Mouse (Mus musculus) intestine, embryonic 16.5 days (tissue): ENCODE results near the gene Prr5. TPM values are rescaled to one million over a fixed set of nuclear protein-coding genes. Genes with fewer than 3 reads are reported as not detected.

Source experiments
- ATAC-seq: fragments of 200-750 bp; cut with Nextera tagmentation; 2 replicates; pipeline ENCODE4 v1.8.0; 2017; ENCODE audit warnings: moderate TSS enrichment, moderate library complexity
- H3K27ac ChIP-seq: fragments of 300-500 bp; sonication (generic); 2 replicates; pipeline ENCODE4 v1.5.1; 2014; ENCODE audit warnings: mild to moderate bottlenecking, low read length
- H3K27me3 ChIP-seq: fragments of 300-500 bp; sonication (generic); replicated peaks from 2 replicates; pipeline ENCODE4 v1.6.1; 2014; ENCODE audit warnings: low read length, control low read depth, mixed read lengths; ENCODE audit not compliant: control insufficient read depth, insufficient read depth
- H3K36me3 ChIP-seq: fragments of 300-500 bp; sonication (generic); 2 replicates; pipeline ENCODE4 v1.6.1; 2014; ENCODE audit warnings: low read length, control low read depth; ENCODE audit not compliant: control insufficient read depth, insufficient read depth
- H3K4me1 ChIP-seq: fragments of 300-500 bp; sonication (generic); 2 replicates; pipeline ENCODE4 v1.6.1; 2014; ENCODE audit warnings: low read length, control low read depth, mixed read lengths; ENCODE audit not compliant: control insufficient read depth, insufficient read depth
- H3K4me2 ChIP-seq: fragments of 300-500 bp; sonication (generic); 2 replicates; pipeline ENCODE4 v1.6.1; 2014; ENCODE audit warnings: low read depth, low read length, control low read depth
- H3K4me3 ChIP-seq: fragments of 300-500 bp; sonication (generic); 2 replicates; pipeline ENCODE4 v1.5.1; 2014; ENCODE audit warnings: mild to moderate bottlenecking, low read length
- H3K9ac ChIP-seq: fragments of 300-500 bp; sonication (generic); 2 replicates; pipeline ENCODE4 v1.6.1; 2014; ENCODE audit warnings: low read depth, low read length
- H3K9me3 ChIP-seq: fragments of 300-500 bp; sonication (generic); 2 replicates; pipeline ENCODE4 v1.6.1; 2016; ENCODE audit warnings: low read length, control low read depth; ENCODE audit not compliant: control insufficient read depth
- WGBS: fragments of 180-500 bp; shearing (Covaris S2); extraction: QIAGEN DNeasy Blood & Tissue Kit; methylation state at CpG from one replicate; pipeline ENCODE4 v1.1.7; 2014; 5-methylcytosine and 5-hydroxymethylcytosine counted together
- polyA plus RNA-seq: library from polyadenylated mRNA; unstranded; fragments of >200 nt; fragmentation: Nextera tagmentation; extraction: Ambion mirVana; gene quantifications from 2 replicates; pipeline ENCODE4 v1.2.1, GENCODE M21; 2015

Prr5 gene
- polyA plus RNA-seq, 1 experiment from 2014 or later = 69.1 TPM

GRCm38 (mm10) chr15:84730893-84731292 is 61.5 kb downstream of the Prr5 start:
- Histone ChIP-seq H3K9me3 (no peaks in the 10 kb centered on the region), H3K4me2 (no peak overlapping the region), H3K4me3 (no peak overlapping the region), H3K27me3 (no peaks in the 10 kb centered on the region), H3K27ac (no peak overlapping the region), H3K4me1 (peaks cover 16% of the 10 kb centered on the region), H3K36me3 (no peaks in the 10 kb centered on the region; the same call in 1 of the 2 replicates), H3K9ac (no peak overlapping the region)
- peak; percentile 88 for ATAC-seq
- 50% methylated on average over 1 of the region's 1 CpGs for WGBS

- WGBS = 67% methylated on average over 18 of the region's 18 CpGs
- ATAC-seq = no peak
These were observed 62.4 kb downstream of the Prr5 start for GRCm38 (mm10) chr15:84731676-84732424.

GRCm38 (mm10) chr15:84732425-84732749 is 63.0 kb downstream of the Prr5 start:
- no peak overlapping the region for H3K27ac ChIP-seq
- H3K36me3 ChIP-seq = no peaks in the 10 kb centered on the region; the same call in 1 of the 2 replicates
- 70% methylated on average over 4 of the region's 4 CpGs for WGBS
- H3K9me3 ChIP-seq = no peaks in the 10 kb centered on the region
- peaks cover 15% of the 10 kb centered on the region for H3K4me1 ChIP-seq
- H3K27me3 ChIP-seq = no peaks in the 10 kb centered on the region
- H3K9ac ChIP-seq = no peak overlapping the region
- no peak for ATAC-seq
- H3K4me3 ChIP-seq = no peak overlapping the region
- H3K4me2 ChIP-seq = no peak overlapping the region

More at GRCm38 (mm10) chr15:84731676-84732424, 62.4 kb downstream of the Prr5 start:
- Histone ChIP-seq H3K4me1 (peaks cover 16% of the 10 kb centered on the region), H3K36me3 (no peaks in the 10 kb centered on the region; the same call in 1 of the 2 replicates), H3K27me3 (no peaks in the 10 kb centered on the region), H3K9ac (no peak overlapping the region), H3K4me3 (no peak overlapping the region), H3K27ac (no peak overlapping the region), H3K4me2 (no peak overlapping the region), H3K9me3 (no peaks in the 10 kb centered on the region)

- WGBS = 67% methylated on average over 11 of the region's 11 CpGs
- no peak overlapping the region for H3K9ac ChIP-seq
- H3K36me3 ChIP-seq = no peaks in the 10 kb centered on the region; the same call in 1 of the 2 replicates
- no peak overlapping the region for H3K4me2 ChIP-seq
- H3K9me3 ChIP-seq = no peaks in the 10 kb centered on the region
- H3K27ac ChIP-seq = no peak overlapping the region
- H3K4me3 ChIP-seq = no peak overlapping the region
- ATAC-seq = no peak
- no peaks in the 10 kb centered on the region for H3K27me3 ChIP-seq
- 0 out of 2 replicates have a peak, but pooled peaks cover 3% of the 10 kb centered on the region for H3K4me1 ChIP-seq
These were observed 67.0 kb downstream of the Prr5 start for GRCm38 (mm10) chr15:84736346-84736993.

DNA sequence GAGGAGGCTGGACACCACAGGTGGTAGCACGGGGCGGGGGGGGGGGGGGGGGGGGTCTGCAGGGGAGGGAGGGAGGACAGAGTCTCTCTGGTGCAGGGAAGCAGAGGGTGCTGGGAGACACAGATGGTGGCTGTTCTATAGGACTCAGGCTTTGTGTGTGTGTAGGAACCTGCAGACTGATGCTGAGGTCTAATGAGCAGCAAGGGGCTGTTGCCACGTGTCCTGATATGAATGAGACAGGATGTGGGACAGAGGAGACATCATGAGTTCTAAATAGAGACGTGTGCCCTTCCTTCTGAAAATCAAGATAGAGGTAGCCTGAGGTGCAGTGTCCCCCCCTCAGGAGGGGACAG is 67.5 kb downstream of the Prr5 start:
- WGBS = 62% methylated on average over 2 of the region's 4 CpGs
- Histone ChIP-seq H3K4me1 (no peaks in the 10 kb centered on the region), H3K27me3 (no peaks in the 10 kb centered on the region), H3K4me3 (no peak overlapping the region), H3K9me3 (no peaks in the 10 kb centered on the region), H3K9ac (no peak overlapping the region), H3K4me2 (no peak overlapping the region), H3K27ac (no peak overlapping the region), H3K36me3 (no peaks in the 10 kb centered on the region; the same call in 1 of the 2 replicates)
- no peak for ATAC-seq

DNA sequence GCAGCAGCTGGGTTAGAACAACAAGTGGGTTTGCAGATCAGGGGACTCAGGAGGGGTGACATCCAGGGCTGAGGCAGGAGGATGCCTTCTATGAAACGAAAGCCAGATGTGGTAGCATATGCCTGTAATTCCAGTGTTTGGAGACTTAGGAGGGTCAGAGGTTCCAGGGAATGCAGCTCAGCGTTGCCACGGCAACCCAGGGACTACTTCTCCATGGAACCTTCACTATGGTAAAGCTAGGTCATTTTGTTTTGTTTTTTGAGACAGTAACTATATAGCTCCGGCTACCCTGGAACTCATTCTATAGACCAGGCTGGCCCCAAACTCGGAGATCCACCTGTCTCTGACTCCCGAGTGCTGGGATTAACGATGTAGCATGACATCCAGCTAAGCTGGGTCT is 68.8 kb downstream of the Prr5 start:
- no peak overlapping the region for H3K4me3 ChIP-seq
- ATAC-seq = no peak
- H3K27me3 ChIP-seq = no peaks in the 10 kb centered on the region
- H3K4me2 ChIP-seq = no peak overlapping the region
- H3K27ac ChIP-seq = no peak overlapping the region
- H3K9ac ChIP-seq = no peak overlapping the region
- no peaks in the 10 kb centered on the region for H3K9me3 ChIP-seq
- H3K4me1 ChIP-seq = no peaks in the 10 kb centered on the region
- 90% methylated on average over 7 of the region's 7 CpGs for WGBS
- no peaks in the 10 kb centered on the region; the same call in 1 of the 2 replicates for H3K36me3 ChIP-seq

- H3K9me3 ChIP-seq = no peaks in the 10 kb centered on the region
- no peak overlapping the region for H3K27ac ChIP-seq
- H3K4me3 ChIP-seq = no peak overlapping the region
- H3K9ac ChIP-seq = no peak overlapping the region
- no peak overlapping the region for H3K4me2 ChIP-seq
- H3K27me3 ChIP-seq = no peaks in the 10 kb centered on the region
- WGBS = 69% methylated on average over 3 of the region's 3 CpGs
- peak; percentile 56; the same call in 1 of the 2 replicates for ATAC-seq
- H3K4me1 ChIP-seq = no peaks in the 10 kb centered on the region
- no peaks in the 10 kb centered on the region for H3K36me3 ChIP-seq
These were observed 72.2 kb downstream of the Prr5 start for GRCm38 (mm10) chr15:84741573-84741972.

GRCm38 (mm10) chr15:84743347-84743746 is 73.9 kb downstream of the Prr5 start:
- Histone ChIP-seq H3K9ac (no peak overlapping the region), H3K9me3 (no peaks in the 10 kb centered on the region), H3K36me3 (no peaks in the 10 kb centered on the region), H3K4me1 (no peaks in the 10 kb centered on the region), H3K4me2 (no peak overlapping the region), H3K27me3 (no peaks in the 10 kb centered on the region), H3K4me3 (no peak overlapping the region), H3K27ac (no peak overlapping the region)
- no peak for ATAC-seq
- 14% methylated on average over 3 of the region's 3 CpGs for WGBS

DNA sequence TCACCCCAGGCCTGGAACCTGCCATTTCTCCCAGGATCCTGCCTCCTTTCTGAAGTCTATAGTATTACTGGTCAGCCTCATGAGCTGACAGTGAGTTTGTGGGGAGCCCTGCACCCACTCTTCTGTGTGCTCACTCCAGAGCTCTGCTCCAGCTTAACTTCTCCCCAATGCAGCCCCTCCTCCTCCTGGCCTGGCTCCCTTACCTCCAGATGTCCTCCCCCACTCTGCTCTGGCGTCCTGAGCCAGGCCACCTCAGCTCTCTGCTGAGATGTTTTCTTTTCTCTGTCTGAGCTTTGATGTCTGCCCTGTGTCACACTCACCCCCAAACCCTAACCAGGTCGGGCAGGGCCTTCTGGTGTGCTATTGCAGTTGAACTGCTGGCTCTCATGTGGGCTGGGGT is 74.9 kb downstream of the Prr5 start:
- Histone ChIP-seq H3K9me3 (no peaks in the 10 kb centered on the region), H3K27me3 (no peaks in the 10 kb centered on the region), H3K4me3 (no peak overlapping the region), H3K9ac (no peak overlapping the region), H3K4me1 (no peaks in the 10 kb centered on the region), H3K4me2 (no peak overlapping the region), H3K36me3 (no peaks in the 10 kb centered on the region), H3K27ac (no peak overlapping the region)
- 28% methylated on average over 2 of the region's 2 CpGs for WGBS
- no peak for ATAC-seq
